ENCODE assay signal across 8 mouse cellular contexts in genomic region chr5:145116316-145116715, GRCm38 (mm10). TPM values are rescaled to one million over a fixed set of nuclear protein-coding genes. Genes with fewer than 3 reads are reported as not detected.
DNase-seq lines count a peak whose midpoint lies in the region; ATAC-seq and TF ChIP-seq lines count a peak whose summit lies in the region.

No protein-coding gene starts in this region.

- peak; percentile 67 for ATAC-seq in intestine, embryonic 15.5 days
- ATAC-seq in liver, postnatal 0 days = peak; percentile 14

- DNase-seq in 3134 (ENCODE audit: extremely low read depth, insufficient read length, low spot score) (peak; percentile 78), ES-CJ7 (ENCODE audit: low read depth, low spot score) (peak; percentile 41)
- DNase-seq in fibroblast of lung, adult 2 months (ENCODE audit: low read depth) = peak; percentile 91
- peak; percentile 52 for DNase-seq in liver, postnatal 0 days
- DNase-seq in splenic B cell, adult 2 months (ENCODE audit: low read depth, low spot score) = peak; percentile 70
- no peak for DNase-seq in cerebellum, adult 9-10 months
- DNase-seq in right cerebral cortex, postnatal 25 days = no peak

- H3K36me3 ChIP-seq in intestine, embryonic 15.5 days = no peaks in the 10 kb centered on the region
- peaks cover 5% of the 10 kb centered on the region; the same call in 1 of the 2 replicates for H3K36me3 ChIP-seq in liver, postnatal 0 days (replicated peaks; ENCODE audit: insufficient read depth, low read length)
- H3K36me3 ChIP-seq in splenic B cell, adult 2 months (ENCODE audit: control insufficient read depth, insufficient read depth, low read length, poor library complexity, severe bottlenecking) = no peaks in the 10 kb centered on the region

- no peak for TF ChIP-seq CTCF in liver, postnatal 0 days (IDR thresholded peaks at IDR 0.05; ENCODE audit: low read depth)

- TF ChIP-seq EP300 in liver, postnatal 0 days (IDR thresholded peaks at IDR 0.05; ENCODE audit: low read depth) = peak; percentile 56; the same call in 1 of the 2 replicates

- peaks cover 23% of the 10 kb centered on the region for H3K4me1 ChIP-seq in intestine, embryonic 15.5 days (replicated peaks)
- H3K4me1 ChIP-seq in liver, postnatal 0 days (ENCODE audit: insufficient read depth) = peaks cover 10% of the 10 kb centered on the region

- no peak overlapping the region; the same call in 1 of the 2 replicates for H3K9ac ChIP-seq in intestine, embryonic 15.5 days
- H3K9ac ChIP-seq in liver, postnatal 0 days (replicated peaks) = peak overlapping the region; percentile 82; the same call in 1 of the 2 replicates

- H3K9me3 ChIP-seq in intestine, embryonic 15.5 days = no peaks in the 10 kb centered on the region
- no peaks in the 10 kb centered on the region for H3K9me3 ChIP-seq in liver, postnatal 0 days (ENCODE audit: low read length)

- no peaks in the 10 kb centered on the region for H3K27me3 ChIP-seq in intestine, embryonic 15.5 days (replicated peaks)
- H3K27me3 ChIP-seq in liver, postnatal 0 days (ENCODE audit: insufficient read depth, low read length) = no peaks in the 10 kb centered on the region
- H3K27me3 ChIP-seq in splenic B cell, adult 2 months (ENCODE audit: control insufficient read depth, insufficient read depth, low read length, poor library complexity, severe bottlenecking) = no peaks in the 10 kb centered on the region

- peak overlapping the region; percentile 82 for H3K4me3 ChIP-seq in intestine, embryonic 15.5 days (replicated peaks)
- H3K4me3 ChIP-seq in liver, postnatal 0 days (ENCODE audit: low read depth, low read length) = peak overlapping the region; percentile 66

- H3K4me2 ChIP-seq in intestine, embryonic 15.5 days (replicated peaks) = peak overlapping the region; percentile 81
- peak overlapping the region; percentile 83 for H3K4me2 ChIP-seq in liver, postnatal 0 days (ENCODE audit: low read depth, low read length)

- H3K27ac ChIP-seq in intestine, embryonic 15.5 days = peak overlapping the region; percentile 87
- peak overlapping the region; percentile 90 for H3K27ac ChIP-seq in liver, postnatal 0 days (ENCODE audit: low read depth)

- 18% methylated on average over 4 of the region's 4 CpGs for WGBS in intestine, embryonic 15.5 days
- WGBS in liver, postnatal 0 days (ENCODE audit: insufficient replicate concordance) = 9% methylated on average over 4 of the region's 4 CpGs

RNA-seq across cellular contexts. Expression of gene Arpc1b, which starts 2.3 kb away (rescaled TPM):
- 554 and 591 TPM in 2 replicates for polyA plus RNA-seq in intestine, embryonic 15.5 days (2015; fragmentation: Nextera tagmentation; extraction: Ambion mirVana)
- polyA plus RNA-seq in liver, postnatal 0 days (2015; fragmentation: Nextera tagmentation; extraction: Ambion mirVana) = 157 and 181 TPM in 2 replicates

RNA-seq across cellular contexts. Expression of gene Pdap1, which starts 23.7 kb away (rescaled TPM):
- 77.0 and 87.1 TPM in 2 replicates for polyA plus RNA-seq in intestine, embryonic 15.5 days (2015; fragmentation: Nextera tagmentation; extraction: Ambion mirVana)
- 32.5 and 34.0 TPM in 2 replicates for polyA plus RNA-seq in liver, postnatal 0 days (2015; fragmentation: Nextera tagmentation; extraction: Ambion mirVana)

RNA-seq across cellular contexts. Expression of gene Bud31, which starts 23.8 kb away (rescaled TPM):
- 176 and 185 TPM in 2 replicates for polyA plus RNA-seq in intestine, embryonic 15.5 days (2015; fragmentation: Nextera tagmentation; extraction: Ambion mirVana)
- polyA plus RNA-seq in liver, postnatal 0 days (2015; fragmentation: Nextera tagmentation; extraction: Ambion mirVana) = 94.8 and 97.2 TPM in 2 replicates

RNA-seq across cellular contexts. Expression of gene Kpna7, which starts 32.5 kb away (rescaled TPM):
- 0.21 and 0.38 TPM in 2 replicates for polyA plus RNA-seq in intestine, embryonic 15.5 days (2015; fragmentation: Nextera tagmentation; extraction: Ambion mirVana)
- not detected in 2 replicates for polyA plus RNA-seq in liver, postnatal 0 days (2015; fragmentation: Nextera tagmentation; extraction: Ambion mirVana)

RNA-seq across cellular contexts. Expression of gene Arpc1a, which starts 32.7 kb away (rescaled TPM):
- 130 and 134 TPM in 2 replicates for polyA plus RNA-seq in intestine, embryonic 15.5 days (2015; fragmentation: Nextera tagmentation; extraction: Ambion mirVana)
- polyA plus RNA-seq in liver, postnatal 0 days (2015; fragmentation: Nextera tagmentation; extraction: Ambion mirVana) = 49.1 and 51.1 TPM in 2 replicates

Comparison
In these comparisons a context has a peak if more than half of its experiments do, and no peak if none do; other contexts are left out.
1. DNase-seq: peak in 3134 (single experiment), ES-CJ7 (single experiment), fibroblast of lung, adult 2 months (single experiment), liver, postnatal 0 days (single experiment) and splenic B cell, adult 2 months (single experiment); none in cerebellum, adult 9-10 months (single experiment) and right cerebral cortex, postnatal 25 days (single experiment).